Mouse (Mus musculus): ENCODE measurements around the gene Hvcn1.

Hvcn1 gene

DNA sequence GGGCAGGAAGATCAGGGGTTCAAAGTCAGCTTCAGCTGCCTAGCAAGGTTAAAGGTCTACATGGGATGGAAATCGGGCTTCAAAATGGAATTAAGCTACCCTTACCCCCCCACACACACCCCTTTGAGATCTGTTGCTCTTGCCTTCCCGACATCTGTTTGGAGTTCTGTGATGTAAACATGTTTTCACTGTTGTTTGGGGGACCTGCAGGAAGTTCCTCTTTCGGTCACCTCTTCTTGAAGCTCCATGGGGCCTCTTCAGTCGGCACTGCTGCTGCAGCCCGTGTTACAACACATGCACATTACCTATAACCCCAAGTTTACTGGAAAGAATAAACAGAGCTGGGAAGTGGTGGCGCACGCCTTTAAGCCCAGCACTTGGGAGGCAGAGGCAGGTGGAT lies 60.5 kb downstream of the Hvcn1 start:
- ATAC-seq (ENCODE audit: low TSS enrichment): no peak

DNA sequence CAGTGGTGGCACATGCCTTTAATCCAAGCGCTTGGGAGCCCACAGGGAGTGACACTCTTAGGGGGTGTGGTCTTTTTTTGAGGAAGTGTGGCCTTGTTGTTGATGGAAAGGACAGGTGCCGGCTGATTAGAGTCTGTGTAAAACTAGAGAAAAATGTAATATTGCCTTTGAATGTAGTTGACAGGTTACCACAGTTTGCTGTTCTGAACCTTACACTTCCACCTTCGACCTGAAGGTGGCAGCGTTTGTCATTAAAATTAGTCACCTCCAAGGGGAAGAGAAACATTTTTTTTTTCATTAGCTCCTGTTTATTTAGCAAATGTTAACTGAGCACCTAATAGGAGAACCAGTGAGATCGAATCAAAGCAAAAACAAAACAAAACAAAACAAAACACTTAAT lies 61.3 kb downstream of the Hvcn1 start:
- ATAC-seq (ENCODE audit: low TSS enrichment): no peak

DNA sequence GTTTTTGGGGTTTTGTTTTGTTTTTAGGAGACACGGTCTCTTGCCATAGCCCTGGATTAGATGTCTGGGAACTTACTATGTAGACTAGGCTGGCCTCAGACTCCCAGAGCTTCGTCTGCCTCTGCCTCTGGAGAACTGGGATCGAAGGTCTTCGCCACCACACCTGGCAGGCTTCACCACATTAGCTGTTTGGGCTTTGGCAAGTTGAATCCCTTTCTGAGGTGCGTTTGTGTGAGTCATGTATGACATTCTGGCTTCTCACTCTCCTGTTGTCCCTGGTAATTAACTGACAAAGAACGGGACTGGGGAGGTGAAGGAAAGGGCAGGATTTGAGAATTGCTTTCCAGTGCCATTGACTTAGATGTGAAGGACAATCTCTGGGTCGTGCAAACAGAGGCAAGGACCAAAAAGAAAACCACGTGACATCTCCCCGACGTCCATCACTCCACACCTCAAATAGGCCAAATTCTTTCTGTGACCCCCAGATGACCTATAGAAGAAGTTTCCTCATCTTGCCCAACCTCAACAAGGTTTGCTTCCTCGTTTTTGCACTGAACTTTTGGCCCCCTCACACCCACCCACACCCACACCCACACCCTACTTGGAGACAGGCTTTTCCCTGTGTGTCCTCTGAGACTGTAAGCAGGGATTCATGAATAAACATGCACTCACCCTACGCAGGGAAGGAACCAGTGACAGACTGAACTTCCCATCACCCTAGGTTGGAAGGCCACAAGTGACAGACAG lies 62.4 kb downstream of the Hvcn1 start:
- no peak for ATAC-seq (ENCODE audit: low TSS enrichment)

DNA sequence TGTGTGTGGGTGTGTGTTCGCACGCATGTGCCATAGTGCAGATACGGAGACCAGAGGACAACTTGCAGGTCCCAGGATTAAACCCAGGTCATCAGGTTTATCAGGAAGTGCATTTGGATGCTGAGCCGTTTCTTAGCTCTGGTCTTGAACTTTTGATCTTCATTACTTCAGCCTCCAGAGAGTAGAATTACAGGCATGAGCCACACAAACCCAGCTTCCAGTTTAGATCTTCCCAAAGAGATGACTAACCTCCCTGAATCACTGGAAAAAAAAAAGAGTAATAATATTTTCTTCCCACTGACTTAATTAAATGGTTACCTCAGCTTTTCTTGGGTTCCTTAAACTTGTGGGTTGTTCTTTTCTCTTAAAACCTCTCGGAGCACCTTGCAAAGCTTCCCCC lies 66.2 kb downstream of the Hvcn1 start:
- ATAC-seq (ENCODE audit: low TSS enrichment): no peak

DNA sequence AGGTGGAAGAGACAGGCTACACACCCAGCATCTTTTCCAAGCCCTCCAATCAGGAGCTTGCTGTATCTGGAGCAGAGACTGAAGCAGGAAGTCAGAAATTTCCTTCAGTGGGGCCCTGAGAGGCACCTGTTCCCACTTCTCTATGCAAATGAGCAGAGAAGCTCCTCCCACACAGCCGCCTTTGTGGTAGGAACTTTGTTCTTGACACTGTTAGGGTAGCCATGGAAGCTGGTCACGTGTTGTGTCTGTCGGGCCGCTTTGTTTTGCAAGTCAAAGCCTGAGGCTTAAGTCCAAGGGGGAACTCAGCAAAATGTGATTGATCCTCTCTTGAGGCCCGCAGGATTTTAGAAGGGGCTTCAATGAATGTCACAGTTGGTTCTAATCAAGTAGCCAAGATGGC lies 68.2 kb downstream of the Hvcn1 start:
- ATAC-seq (ENCODE audit: low TSS enrichment): no peak

DNA sequence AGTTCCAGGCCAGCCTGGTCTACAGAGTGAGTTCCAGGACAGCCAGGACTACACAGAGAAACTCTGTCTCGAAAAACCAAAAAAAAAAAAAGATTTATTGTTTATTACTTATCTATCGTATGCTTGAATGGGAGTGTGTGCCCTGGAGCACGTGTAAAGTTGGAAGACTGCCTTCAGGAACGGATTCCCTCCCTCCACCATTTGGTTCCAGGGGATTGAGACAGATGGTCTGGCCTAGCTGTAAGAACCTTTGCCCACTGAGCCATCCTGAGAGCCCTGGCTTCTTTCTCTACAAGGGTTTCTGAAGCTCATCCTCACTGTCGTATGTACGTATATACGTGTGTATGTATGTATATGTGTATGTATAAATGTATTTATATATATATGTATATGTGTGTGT lies 72.3 kb downstream of the Hvcn1 start:
- no peak for ATAC-seq (ENCODE audit: low TSS enrichment)

DNA sequence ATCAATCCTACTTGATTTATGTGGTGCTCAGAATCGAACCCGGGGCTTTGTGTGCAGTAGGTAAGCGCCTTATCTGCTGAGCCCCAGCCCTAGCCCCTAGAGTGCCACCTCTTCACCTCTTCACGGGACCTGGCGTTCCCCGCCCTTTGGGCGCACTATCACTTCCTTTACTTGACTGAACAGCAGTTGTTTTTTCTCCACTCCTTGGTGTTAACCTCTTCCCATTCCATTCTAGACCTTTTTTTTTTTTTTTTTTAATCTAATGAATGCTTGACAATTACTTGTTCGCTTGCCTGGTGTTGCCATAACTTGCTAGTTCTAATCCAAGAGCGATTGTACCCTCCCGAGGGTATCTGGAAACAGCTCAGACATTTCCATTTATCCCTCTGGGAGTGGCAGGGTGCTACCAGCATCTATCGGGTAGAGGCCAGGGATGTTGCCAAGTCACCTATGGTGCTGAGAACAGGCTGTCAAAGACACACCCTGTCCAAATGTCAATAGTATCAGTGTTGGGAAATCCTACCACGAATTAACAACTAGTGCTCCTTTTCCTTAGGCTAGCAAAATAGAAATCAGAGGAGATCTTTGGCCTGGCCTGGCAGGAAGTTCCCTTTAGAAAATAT lies 73.3 kb downstream of the Hvcn1 start:
- ATAC-seq (ENCODE audit: low TSS enrichment): no peak

DNA sequence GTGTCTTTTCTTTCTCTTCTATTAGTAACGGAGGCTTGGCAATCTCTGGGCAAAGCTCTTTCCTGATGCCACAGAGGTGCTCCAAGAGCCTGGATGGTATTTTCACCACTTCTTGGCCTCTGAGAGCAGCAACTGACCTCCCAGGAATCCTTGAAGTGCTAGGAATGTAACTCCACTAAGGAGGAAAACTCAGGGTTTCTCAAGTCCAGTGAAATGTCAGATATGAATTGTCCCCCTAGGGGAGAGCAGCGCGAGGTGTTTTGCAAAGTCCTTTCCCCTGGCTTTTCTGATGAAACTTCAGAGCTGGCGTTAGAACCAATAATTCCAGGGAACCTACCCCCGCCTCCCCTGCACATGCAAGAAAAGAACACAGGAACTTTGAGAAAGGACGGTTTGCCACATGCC lies 73.8 kb downstream of the Hvcn1 start:
- ATAC-seq (ENCODE audit: low TSS enrichment): no peak

DNA sequence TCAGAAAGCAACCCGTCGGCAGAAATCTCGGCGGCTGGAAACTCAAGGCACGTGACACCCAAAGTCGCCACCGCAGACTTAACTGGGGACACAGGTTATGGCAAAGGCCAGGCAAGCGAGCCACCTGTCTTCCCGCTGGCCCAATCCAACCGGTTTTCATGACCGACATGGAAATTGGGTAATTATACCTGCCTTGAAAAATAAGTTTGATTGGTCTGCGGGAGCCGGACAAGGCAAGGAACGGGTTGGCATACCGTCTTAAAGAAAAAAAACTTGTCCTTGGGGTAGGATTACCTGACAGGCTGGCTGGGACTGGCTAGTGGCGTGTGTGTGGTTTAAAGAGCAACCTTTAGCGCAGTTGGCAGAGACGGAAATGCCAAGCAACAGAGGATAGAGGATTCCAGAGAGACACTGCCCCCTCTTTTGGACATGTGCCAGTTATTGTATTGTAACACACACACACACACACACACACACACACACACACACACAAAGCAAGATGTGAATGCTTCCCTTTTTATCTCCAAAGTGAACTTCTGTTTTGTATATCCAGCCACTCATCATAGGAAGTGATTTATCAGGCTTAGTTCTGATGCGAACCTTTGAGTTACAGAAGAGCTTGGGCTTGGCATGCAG lies 74.3 kb downstream of the Hvcn1 start:
- ATAC-seq (ENCODE audit: low TSS enrichment): no peak

DNA sequence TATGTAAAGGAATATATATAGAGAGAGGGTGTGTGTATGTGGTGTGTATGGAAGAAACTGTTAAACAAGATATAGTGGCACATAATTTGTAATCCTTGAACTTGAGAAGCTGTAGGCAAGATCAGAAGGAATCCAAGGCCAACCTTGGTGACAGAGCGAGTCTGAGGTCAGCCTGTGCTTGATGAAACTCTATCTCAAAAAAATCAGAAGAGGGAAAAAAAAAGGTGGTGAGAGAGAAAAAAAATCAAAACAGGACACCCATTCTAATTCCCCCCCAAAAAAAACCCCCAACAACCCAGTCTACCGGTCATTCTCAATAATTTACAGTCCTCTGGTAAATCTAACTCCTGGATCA lies 77.2 kb downstream of the Hvcn1 start:
- ATAC-seq (ENCODE audit: low TSS enrichment): no peak

DNA sequence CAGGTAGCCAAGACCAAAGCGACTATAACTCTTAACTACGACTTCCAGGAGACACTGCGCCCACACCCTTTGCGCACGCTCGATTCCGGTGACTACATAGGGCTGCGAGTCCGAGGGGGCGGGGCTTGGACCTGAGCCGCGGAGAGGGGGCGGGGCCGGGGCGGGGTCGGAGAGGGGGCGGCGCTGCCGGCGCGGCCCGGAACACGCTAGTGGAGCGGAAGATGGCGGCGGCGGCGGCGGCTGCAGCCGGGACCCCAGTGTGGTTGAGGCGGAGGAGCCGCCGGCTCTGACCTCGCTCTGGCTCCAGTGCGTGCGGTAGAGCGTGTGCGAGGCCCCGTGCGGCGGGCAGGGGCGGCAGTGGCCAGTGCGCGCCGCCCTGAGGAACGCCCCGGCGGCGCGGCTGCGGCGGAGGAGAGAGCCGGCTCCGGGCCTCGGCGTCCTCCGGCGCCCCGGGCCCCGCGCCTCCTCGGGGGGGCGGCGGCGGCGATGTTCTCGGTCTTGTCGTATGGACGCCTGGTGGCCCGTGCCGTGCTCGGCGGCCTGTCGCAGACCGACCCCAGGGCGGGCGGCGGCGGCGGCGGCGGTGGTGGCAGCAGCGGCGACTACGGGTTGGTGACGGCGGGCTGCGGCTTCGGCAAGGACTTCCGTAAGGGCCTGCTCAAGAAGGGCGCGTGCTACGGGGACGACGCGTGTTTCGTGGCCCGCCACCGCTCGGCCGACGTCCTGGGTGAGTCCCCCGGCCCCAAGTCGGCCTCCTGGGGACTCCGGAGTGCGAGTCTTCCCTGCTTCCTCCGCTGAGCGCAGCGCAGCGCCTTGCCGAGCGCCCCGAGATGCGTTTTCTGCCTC lies 77.8 kb downstream of the Hvcn1 start, which contains the start of gene Pptc7:
Gene Pptc7, plus strand, starts transcription at position 183 of the 846 bp plus-strand sequence.
- ATAC-seq (ENCODE audit: low TSS enrichment): peak; percentile 76

DNA sequence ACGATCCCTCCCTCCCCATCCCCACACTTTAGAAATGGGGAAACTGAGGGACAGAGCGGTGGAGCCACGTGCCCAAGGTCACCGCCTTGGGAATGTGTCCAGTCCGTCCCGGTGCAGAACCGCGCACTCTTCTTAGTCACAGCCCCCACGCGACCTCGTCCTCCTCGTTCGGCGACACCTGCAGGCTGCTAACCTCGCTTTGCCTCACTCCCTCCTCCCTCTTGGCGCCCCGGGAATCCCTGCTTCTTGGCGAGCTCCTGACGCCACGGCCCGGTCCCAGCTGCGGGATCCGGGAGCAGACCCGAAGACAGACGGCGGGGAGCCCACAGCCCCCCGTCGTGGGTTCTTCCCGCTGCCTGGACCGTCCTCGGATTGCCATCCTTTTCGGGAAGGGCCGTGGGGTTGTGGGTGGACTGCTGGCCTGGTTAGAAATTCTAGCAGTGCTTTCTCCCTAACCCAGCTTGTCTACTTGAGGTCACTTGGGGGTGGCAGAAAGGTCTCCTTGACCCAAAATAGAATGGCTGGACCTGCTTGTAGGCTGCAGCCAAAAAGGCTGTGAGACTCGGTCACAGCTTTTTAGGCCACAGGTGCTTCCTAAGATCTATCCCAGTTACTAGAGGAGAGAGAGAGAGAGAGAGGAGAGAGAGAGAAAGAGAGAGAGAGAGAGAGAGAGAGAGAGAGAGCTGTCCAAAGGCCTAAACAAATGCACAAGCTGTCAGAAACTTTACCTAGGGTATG lies 78.6 kb downstream of the Hvcn1 start:
- ATAC-seq (ENCODE audit: low TSS enrichment): peak; percentile 33; the same call in 1 of the 2 replicates

DNA sequence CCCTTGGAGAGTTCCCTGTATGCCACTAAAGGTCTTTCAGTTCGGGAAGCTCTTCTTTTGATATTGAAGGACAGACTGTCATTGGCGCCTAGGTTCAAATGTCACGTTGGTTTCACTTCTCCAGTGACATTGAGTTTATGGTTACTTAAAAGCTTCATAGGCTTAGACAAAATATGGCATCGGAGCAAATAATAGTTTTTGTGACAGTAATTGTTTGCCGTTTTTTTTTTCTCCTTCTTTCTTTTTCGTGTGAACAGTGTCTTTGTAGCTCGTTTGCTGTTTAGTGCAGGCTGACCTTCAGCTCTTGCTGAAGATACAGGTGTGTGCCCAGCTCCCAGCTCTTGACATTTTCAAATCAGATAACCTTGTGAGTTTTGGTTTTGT lies 79.2 kb downstream of the Hvcn1 start:
- no peak for ATAC-seq (ENCODE audit: low TSS enrichment)

DNA sequence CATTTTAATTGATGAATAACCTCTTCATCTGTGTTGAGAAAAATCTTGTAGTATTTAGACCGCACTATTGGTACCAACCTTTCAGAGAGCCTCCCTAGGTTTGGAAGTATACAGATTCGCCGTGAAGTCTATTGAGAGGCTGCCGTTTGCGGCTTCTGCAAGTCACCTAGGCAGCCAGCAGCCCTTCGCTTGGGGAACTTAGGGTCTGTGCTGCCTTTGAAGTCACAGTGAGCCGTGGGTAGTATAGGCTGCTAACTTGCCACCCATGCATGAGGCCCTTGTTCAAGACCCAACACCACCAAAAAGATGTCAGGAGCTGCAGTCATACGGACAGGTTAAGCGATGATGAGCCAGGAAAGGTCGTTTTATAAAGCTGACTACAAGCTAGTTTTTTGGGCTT lies 79.6 kb downstream of the Hvcn1 start:
- no peak for ATAC-seq (ENCODE audit: low TSS enrichment)

DNA sequence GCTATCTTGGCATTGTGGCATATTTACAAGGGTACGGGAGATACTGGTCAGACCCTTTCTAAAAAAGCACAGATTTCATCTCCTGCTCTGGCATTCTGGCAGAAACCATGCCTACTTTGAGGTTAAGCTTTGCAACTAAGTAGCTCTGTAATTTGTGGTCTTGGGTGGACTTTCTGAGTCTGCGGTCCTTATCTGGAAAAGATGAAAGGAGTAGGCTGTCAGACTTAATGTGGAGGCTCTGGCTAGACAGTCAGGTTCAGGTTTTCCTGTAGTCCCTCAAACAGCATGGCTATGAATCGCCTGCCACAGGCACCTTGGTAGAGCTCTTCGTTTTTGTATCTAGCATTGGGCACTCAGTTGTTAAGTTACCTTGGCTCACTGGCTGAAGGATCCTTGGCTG lies 80.4 kb downstream of the Hvcn1 start:
- no peak for ATAC-seq (ENCODE audit: low TSS enrichment)

DNA sequence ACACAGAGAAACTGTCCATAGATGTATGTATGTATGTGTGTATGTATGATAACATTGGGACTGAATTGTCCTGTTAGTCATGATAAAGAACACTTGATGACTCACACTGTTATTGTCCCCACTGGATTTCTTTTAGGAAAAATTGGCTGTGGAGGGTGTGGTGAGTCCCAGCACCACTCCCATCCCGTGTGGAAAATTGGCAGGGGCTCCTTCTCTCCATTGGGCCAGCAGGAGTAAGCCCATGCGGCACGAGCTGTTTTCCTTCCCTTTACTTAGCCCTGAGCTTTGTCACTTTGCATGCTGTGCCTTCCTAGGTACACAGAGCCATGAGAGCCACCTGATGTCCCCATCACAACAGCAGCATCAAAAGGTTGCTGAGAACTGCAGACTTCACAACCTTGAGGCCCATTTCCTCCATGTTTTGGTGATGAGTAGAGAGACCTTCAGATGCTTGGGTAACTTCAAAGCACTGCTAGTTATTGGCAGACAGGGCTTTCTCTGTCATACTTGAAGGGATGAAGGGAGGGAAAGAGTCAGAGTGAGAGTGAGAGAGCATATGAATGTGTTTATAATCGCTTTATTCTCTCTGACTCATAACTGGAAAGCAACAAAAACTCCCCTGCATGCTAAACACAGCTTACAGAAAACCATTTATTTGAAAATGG lies 81.7 kb downstream of the Hvcn1 start:
- ATAC-seq (ENCODE audit: low TSS enrichment): no peak

DNA sequence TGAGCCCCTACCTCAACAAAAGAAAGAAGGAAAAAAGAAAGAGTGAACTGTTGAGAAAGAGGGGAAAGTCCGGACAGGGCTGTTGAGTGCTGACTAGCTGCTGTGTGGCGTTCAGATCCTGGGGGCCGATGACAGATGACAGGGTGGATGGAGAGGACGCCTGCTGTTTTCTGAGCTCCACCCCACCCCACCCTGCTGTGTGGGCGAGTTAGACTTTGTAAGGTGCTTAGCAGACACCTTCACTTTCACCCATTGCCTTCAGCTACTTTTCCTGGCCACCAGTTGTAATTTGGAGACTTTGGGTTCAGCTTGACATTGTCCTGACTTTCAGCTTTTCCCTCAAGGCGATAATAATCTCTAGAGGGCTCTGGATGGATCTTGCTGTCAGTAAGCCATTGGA lies 84.5 kb downstream of the Hvcn1 start:
- ATAC-seq (ENCODE audit: low TSS enrichment): no peak
